Mouse (Mus musculus): Measurements from ENCODE around the gene Tmem259.

Gene Tmem259

DNA sequence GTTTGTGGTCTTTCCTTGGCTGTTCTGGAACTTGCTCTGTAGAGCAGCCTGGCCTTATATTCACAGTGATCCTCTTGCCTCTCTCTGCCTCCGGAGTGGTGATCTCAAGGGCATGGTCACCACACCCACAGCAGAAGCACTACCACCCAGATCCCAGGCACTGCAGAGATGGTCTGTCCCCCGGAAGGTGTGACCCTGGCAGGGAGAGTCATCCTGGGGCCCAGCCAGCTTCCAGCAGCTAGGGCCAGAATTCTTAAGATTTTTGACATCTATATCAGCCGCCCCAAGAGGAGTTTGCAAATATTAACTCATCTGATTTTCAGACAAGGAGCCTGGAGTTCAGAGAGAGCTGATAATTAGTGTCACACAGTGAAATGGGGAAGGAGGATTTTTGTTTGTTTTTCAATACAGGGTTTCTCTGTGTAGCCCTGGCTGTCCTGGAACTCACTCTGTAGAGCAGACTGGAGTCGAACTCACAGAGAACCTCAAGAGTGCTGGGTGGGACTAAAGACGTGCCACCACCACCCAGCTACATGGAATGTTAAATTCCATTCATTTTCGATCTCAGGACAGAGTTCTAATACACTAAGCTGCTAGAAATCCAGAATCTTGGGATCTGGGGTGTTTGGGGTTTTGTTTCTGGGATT, 2.2 kb upstream of the Tmem259 start:
- DNase-seq = peak; percentile 59 to 66

GRCm38 (mm10) chr10:79985334-79986231, 1.5 kb upstream of the Tmem259 start:
- peak; percentile 83 to 84 for DNase-seq

GRCm38 (mm10) chr10:79984871-79985270, 741 bp upstream of the Tmem259 start:
- DNase-seq = peak; percentile 94 to 96

- DNase-seq = peak; percentile 76 to 82
Observed at GRCm38 (mm10) chr10:79983670-79984069, 460 bp downstream of the Tmem259 start.

GRCm38 (mm10) chr10:79983205-79983604, 925 bp downstream of the Tmem259 start:
- no peak for DNase-seq

DNA sequence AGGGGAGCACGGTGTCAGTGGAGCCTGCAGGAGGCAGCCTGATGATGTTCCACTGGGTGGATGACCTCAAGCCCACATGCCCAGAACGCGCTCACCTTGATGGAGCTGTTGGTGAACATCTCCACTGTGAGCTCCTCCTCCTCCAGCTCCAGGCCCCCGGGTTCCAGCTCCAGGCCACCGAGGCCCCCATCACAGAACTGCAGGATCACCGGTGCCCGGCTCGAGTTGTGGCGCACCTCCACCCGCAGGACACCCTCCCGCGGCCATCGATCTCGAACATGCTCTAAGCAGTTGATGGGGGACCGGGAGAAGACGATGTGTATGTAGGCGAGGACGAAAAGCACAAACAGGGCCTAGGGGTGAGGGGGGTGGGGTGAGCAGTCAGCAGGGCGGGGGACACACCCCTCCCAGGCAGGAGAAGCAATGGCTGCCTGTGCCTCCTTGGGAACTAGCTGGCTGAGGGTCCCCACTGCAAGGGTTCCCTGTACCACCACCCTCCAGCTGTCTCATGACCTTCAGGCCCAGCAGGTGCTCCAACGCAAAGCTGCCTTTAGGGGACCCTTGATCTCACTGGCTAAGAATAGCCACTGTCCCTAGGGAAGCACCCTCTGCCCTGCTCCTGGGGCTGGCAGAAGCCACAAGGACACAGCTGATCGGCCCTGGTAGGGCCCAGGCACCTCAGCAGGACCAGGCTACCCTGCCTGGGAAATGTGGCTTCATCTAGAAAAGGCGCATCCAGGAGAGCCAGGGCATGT, 4.6 kb downstream of the Tmem259 start:
- DNase-seq = peak in 1 of 2 experiments; percentile 27

DNA sequence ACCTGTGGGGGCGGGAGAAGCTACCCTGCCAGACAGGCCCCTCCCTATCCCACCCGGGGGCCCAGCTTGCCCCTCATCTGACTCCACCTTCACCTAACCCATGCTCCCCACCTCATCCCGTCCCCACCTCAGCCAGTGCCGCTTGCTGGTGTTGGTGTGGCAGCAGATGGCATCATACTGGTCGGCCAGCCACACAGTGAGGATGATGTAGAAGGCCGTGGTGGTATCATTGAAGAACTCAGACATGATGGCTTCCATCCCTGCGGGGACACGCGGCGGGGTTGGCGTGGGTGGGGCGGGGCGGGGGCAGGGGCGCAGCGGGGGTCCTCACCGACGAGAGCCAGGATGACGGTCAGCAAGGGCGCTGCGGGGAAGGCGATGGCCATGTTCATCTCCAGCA, 6.1 kb downstream of the Tmem259 start:
- DNase-seq = no peak

DNA sequence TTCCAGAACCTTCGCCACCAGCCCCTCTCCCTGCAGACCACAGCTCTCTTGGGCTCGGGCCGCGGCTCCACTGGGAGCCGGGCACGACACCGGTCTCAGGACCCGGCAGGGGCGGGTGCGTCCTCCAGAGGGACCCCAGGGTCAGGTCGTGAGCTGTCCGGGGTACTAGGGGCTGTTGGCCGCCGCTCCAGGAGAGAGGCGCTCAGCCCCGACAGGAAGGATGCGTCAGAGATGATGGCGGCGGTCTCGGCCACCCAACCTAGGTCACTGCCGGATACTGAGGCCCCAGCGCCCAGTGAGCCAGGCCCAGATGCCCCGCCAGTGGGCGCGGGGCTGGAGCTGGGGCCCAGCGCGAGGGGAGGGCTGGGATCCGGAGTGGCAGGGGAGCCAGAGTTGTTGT, 6.8 kb downstream of the Tmem259 start:
- DNase-seq = peak in 1 of 2 experiments; percentile 30

GRCm38 (mm10) chr10:79976722-79977107, 7.4 kb downstream of the Tmem259 start:
- DNase-seq = peak in 1 of 2 experiments; percentile 32

- no peak for DNase-seq
Observed at GRCm38 (mm10) chr10:79976071-79976721, 7.9 kb downstream of the Tmem259 start.

DNA sequence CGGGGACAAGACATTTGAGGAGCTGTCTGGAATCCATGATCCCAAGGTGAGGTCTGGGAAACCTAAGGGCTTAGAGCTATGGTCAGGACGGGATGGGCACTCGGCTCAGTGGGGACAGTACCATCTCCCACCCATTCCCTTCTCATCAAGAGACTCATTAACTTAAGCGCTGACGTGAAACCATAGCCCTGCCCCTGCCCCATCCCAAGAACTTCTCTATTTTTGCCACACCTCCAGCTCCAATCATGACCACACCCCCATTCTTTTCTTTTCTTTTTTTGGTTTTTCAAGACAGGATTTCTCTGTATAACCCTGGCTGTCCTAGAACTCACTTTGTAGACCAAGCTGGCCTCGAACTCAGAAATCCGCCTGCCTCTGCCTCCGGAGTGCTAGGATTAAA, 9.5 kb downstream of the Tmem259 start:
- DNase-seq = no peak

DNA sequence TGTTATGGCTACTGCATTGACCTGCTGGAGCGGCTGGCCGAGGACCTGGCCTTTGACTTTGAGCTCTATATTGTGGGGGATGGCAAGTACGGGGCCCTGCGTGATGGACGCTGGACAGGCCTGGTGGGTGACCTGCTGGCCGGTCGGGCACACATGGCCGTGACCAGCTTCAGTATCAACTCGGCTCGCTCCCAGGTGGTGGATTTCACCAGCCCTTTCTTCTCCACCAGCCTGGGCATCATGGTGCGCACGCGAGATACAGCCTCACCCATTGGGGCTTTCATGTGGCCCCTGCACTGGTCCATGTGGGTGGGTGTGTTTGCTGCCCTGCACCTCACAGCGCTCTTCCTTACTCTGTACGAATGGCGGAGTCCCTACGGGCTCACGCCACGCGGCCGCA, 10.0 kb downstream of the Tmem259 start:
- no peak for DNase-seq

DNA sequence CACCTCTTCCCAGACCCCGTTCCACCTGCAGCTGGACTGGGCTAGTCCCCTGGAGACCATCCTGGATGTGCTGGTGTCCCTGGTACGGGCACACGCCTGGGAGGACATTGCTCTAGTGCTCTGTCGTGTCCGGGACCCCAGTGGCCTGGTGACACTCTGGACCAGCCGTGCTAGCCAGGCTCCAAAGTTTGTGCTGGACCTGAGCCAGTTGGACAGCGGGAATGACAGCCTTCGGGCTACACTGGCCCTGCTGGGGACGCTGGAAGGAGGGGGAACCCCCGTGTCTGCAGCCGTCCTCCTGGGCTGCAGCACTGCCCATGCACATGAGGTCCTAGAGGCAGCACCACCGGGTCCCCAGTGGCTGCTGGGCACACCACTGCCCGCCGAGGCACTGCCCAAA, 11.3 kb downstream of the Tmem259 start:
- peak; percentile 28 to 49 for DNase-seq

DNA sequence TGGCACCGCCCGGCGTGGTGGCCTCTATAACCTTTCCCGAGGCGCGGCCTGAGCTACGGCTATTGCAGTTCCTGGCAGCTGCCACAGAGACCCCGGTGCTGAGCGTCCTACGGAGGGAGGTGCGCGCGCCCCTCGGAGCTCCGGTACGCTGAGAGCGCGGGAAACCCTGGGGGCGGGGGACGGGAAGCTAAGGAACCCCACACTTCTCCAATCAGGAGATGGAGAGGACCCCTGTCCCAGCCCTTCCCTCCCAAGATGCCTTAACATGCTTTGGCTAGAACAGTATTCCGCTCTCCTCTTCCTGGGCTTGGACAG, 13.0 kb downstream of the Tmem259 start:
- DNase-seq = peak in 1 of 2 experiments; percentile 47

DNA sequence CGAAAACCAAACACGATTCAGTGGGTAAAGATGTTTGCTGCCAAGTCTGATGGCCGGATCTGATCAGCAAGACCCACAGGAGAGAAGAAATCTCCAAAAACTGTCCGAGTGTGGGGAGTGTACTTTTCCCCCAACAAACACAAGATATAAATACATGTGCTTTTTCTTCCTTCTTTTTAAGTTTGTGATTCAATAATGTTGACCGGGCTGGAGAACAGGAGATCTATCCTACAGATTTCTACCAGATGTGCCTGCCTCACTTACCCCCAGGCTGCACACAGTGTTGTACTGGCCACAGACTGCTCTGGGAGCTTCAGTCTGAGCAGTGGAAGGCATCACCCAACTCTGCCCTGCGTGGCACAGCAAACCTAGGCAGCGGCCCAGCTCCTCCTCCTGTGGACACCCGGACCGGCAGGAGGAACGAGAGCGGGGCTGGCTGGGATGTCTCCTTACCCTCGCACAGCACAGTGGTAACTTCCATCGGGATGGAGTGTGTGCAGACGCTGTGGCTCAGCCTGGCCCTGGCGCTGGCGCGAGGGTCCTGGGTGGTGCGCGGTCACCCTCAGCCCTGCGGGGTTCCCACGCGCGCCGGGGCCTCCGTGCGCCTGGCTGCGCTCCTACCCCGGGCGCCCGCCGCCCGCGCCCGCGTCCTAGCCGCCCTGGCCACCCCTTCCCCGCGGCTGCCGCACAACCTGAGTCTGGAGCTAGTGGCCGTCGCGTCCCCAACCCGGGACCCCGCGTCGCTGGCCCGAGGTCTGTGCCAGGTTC, 13.5 kb downstream of the Tmem259 start, which contains the start of gene Grin3b:
Gene Grin3b, plus strand, starts transcription at position 301 of the 768 bp plus-strand sequence.
- DNase-seq = peak; percentile 54 to 62

DNA sequence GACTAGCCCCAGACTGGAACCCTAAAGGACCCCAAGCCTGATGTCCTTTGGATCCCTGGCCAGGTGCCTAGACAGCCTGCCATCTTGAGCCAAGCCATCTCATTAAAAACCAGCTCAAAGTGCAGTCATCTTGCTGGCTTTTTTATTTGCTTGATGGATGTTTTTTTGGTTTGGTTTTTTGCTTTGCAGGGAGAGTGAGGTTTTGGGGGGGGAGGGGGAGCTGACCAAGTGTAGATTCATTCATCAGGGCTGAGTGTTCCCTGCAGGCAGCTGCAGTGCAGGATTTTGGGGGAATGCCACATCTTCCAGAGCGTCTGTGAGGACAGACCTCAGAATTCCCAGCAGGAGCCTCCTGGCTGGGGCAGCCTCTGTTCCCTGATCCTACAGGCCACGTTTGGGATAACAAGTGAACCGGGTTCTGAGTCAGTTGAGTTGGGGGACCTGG, 15.0 kb downstream of the Tmem259 start:
- DNase-seq = peak in 1 of 2 experiments; percentile 52

- DNase-seq = peak; percentile 43 to 44
Observed at GRCm38 (mm10) chr10:79968181-79968580, 15.9 kb downstream of the Tmem259 start.

GRCm38 (mm10) chr10:79966886-79967400, 17.2 kb downstream of the Tmem259 start:
- peak; percentile 81 to 83 for DNase-seq

DNA sequence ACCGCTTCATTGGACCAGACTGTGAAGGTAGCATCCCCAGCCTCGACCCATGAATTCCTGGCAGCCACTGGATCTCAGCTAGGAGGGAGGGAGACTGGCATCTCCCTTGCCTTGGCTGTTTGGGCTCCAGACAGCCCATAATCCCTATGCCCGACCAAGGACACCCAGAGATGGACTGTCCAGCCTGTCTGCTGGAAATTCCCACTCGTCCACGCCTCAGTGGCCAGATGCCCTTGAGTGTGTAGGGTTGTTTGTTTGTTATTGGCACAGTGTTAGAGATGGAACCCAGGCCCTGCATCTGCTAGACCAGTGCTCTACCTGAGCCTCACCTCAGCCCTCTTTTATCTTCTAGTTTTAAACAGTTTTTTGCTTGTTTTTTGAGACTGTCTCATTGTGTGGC, 18.8 kb downstream of the Tmem259 start:
- no peak for DNase-seq

DNA sequence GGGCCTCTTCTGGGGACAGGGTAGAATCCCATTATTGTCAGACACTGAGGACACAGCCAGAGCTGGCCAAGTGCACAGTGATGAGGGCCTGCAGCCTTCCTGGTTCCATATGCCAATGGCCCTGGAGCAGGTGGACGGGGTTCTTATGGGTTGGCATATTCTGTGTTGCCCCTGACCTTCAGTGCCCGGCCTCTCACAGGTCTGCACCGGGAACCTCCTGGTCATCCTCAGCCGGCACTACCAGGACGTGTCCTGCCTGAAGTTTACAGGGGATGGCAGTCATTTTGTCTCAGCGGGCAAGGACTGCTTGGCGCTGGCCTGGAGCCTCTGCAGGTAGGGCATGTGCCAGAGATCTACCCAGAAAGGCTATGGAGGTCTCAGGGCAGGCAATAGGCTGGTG, 19.4 kb downstream of the Tmem259 start:
- DNase-seq = no peak

DNA sequence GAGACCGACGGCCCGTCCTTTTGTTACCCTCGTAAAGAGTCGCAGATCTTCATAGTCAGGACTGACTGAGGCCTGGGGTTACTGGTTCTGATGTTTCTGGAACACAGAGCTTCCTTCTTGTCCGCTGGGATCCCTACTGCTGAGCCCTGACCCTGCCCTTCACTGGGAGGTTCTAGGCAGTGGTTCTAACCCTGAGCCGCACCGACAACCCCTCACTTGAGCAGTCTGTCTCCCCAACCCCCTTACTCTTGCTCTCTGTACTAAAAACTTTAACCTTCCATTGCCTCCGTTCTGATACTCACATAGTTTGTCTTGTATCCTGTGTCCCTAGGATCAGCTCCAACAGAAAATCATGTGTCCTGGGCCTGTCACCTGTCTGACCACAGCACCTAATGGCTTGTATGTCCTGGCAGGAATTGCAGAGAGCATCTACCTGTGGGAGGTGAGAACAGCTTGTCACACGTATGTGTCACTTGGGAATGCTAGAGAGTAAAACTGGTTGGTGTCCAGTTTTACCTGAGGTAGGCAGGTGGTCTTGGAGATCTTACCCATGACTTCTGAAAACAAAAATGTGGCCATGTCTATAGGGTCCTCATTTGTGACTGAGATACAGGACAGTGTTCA, 23.3 kb downstream of the Tmem259 start:
- no peak for DNase-seq
